Mouse (Mus musculus) left cerebral cortex, postnatal 14 days (tissue): ENCODE data around the gene Gm6121. TPM values are rescaled to one million over a fixed set of nuclear protein-coding genes. Genes with fewer than 3 reads are reported as not detected.
"Not testable (repeated sequence)": the region's sequence is repeated elsewhere in the genome, so short reads cannot be mapped to it uniquely, and the experiment has no call there.

ENCODE experiments used
- DNase-seq, 2 experiments: peaks; one replicate each; pipeline ENCODE4 v3.0.0; 2021 to 2022; ENCODE audit warnings: low spot score in 2 of 2, mixed read lengths in 1 of 2
- intact Hi-C: fragments of 180-260 bp; cut with DNase I; formaldehyde crosslinking; loops from one replicate; pipeline ENCODE4 v1.15.1; 2025
- long read RNA-seq, 2 experiments: library from polyadenylated mRNA; stranded (forward); transcript quantifications; one replicate each; pipeline ENCODE4 v2.0.0; 2021
- total RNA-seq, 2 experiments: library from RNA; stranded (reverse); gene quantifications; 2 replicates each; pipeline ENCODE4 v1.2.3; 2021

The Gm6121 gene
- not detected for total RNA-seq
- long read RNA-seq, experiment 1 = 0 reads
- long read RNA-seq, experiment 2 = 0 reads

DNA sequence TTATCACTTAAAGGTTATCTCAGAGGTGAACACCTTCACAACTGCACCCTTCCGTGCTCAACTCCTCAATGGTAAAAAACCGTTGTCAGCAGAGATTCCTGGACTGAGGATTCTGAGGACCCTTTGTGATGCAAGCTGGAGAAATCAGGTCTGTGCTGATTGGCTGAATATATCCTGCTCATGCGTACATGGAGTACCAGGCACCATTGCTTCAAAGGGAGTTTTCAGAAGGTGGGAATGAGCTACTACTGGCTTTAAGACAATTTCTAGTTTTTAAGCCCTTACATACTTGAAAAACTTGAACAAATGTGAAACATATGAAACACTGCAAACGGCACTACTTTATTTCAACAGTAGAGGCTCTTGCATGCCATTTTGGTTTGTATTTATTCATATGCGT, at the start of gene Gm6121:
Gm6121 (minus strand) TSS at position 101 of the 400 bp plus-strand sequence.
- intact Hi-C loops, DNase-seq: not testable (repeated sequence)

Other genes with a start within 250 kb of the Gm6121 start
- gene Gm14525, start 233.1 kb downstream of the Gm6121 start, total RNA-seq = not detected